Mouse (Mus musculus) layer of hippocampus, adult 2 months (tissue): ENCODE measurements around the gene Rps15. TPM values are rescaled to one million over a fixed set of nuclear protein-coding genes. Genes with fewer than 3 reads are reported as not detected.

Experiments
- DNase-seq, 2 experiments: peaks; one replicate each; pipeline ENCODE4 v3.0.0; 2022; ENCODE audit warnings: low spot score in 2 of 2
- H3K27ac ChIP-seq: fragments of 200-600 bp; 2 replicates; pipeline ENCODE4 v1.8.1; 2022
- H3K4me3 ChIP-seq: fragments of 200-600 bp; 2 replicates; pipeline ENCODE4 v1.8.1; 2022; ENCODE audit warnings: mild to moderate bottlenecking
- CTCF ChIP-seq: fragments of 200-600 bp; conservative IDR thresholded peaks from 2 replicates; pipeline ENCODE4 v1.8.1; 2022; ENCODE audit warnings: antibody characterized with exemption, mild to moderate bottlenecking, moderate library complexity
- total RNA-seq, 2 experiments: library from RNA; stranded (reverse); gene quantifications; 2 replicates each; pipeline ENCODE4 v1.2.3; 2021

Gene Rps15
- total RNA-seq, 2 experiments from 2014 or later, result 926 to 932 TPM

- TF ChIP-seq CTCF, result no peak
- Histone ChIP-seq H3K27ac (peak overlapping the region; percentile 98), H3K4me3 (peak overlapping the region; percentile 80)
- DNase-seq, result no peak
Measured at GRCm38 (mm10) chr10:80299301-80299700, 7.0 kb downstream of the Rps15 start.

- H3K27ac ChIP-seq, result peak overlapping the region; percentile 98
Measured at GRCm38 (mm10) chr10:80299824-80300223, 7.6 kb downstream of the Rps15 start.

GRCm38 (mm10) chr10:80300672-80301181 is 8.5 kb downstream of the Rps15 start:
- DNase-seq, result no peak
- H3K27ac ChIP-seq, result peak overlapping the region; percentile 98
- TF ChIP-seq CTCF, result no peak
- H3K4me3 ChIP-seq, result peak overlapping the region; percentile 80

More at GRCm38 (mm10) chr10:80299824-80300223, 7.6 kb downstream of the Rps15 start:
- DNase-seq, result no peak
- H3K4me3 ChIP-seq, result peak overlapping the region; percentile 80
- TF ChIP-seq CTCF, result no peak

- TF ChIP-seq CTCF, result no peak
- DNase-seq, result no peak
- peak overlapping the region; percentile 98 for H3K27ac ChIP-seq
- peak overlapping the region; percentile 80 for H3K4me3 ChIP-seq
Measured at GRCm38 (mm10) chr10:80301256-80302081, 9.2 kb downstream of the Rps15 start.

GRCm38 (mm10) chr10:80302082-80302355 is 9.8 kb downstream of the Rps15 start:
- Histone ChIP-seq H3K27ac (peak overlapping the region; percentile 98), H3K4me3 (peak overlapping the region; percentile 11)
- DNase-seq, result no peak
- no peak for TF ChIP-seq CTCF

GRCm38 (mm10) chr10:80302471-80302881 is 10.2 kb downstream of the Rps15 start:
- H3K4me3 ChIP-seq, result no peak overlapping the region; the same call in 1 of the 2 replicates

GRCm38 (mm10) chr10:80304458-80304857 is 12.2 kb downstream of the Rps15 start:
- Histone ChIP-seq H3K27ac (no peak overlapping the region), H3K4me3 (no peak overlapping the region)
- DNase-seq, result no peak
- TF ChIP-seq CTCF, result no peak

More at GRCm38 (mm10) chr10:80302471-80302881, 10.2 kb downstream of the Rps15 start:
- DNase-seq, result peak in 1 of 2 experiments; percentile 71
- H3K27ac ChIP-seq, result peak overlapping the region; percentile 98
- peak; percentile 16; the same call in 1 of the 2 replicates for TF ChIP-seq CTCF

GRCm38 (mm10) chr10:80304862-80305261 is 12.6 kb downstream of the Rps15 start:
- Histone ChIP-seq H3K4me3 (no peak overlapping the region), H3K27ac (no peak overlapping the region)
- TF ChIP-seq CTCF, result no peak
- DNase-seq, result no peak

GRCm38 (mm10) chr10:80311560-80311959 is 19.3 kb downstream of the Rps15 start:
- Histone ChIP-seq H3K27ac (no peak overlapping the region), H3K4me3 (no peak overlapping the region)
- TF ChIP-seq CTCF, result no peak
- no peak for DNase-seq

- Histone ChIP-seq H3K27ac (peak overlapping the region; percentile 46; the same call in 1 of the 2 replicates), H3K4me3 (no peak overlapping the region)
- no peak for TF ChIP-seq CTCF
- DNase-seq, result no peak
Measured at GRCm38 (mm10) chr10:80312586-80313504, 20.6 kb downstream of the Rps15 start.

GRCm38 (mm10) chr10:80313627-80314201 is 21.5 kb downstream of the Rps15 start:
- TF ChIP-seq CTCF, result no peak
- DNase-seq, result no peak
- peak overlapping the region; percentile 46; the same call in 1 of the 2 replicates for H3K27ac ChIP-seq
- H3K4me3 ChIP-seq, result no peak overlapping the region

GRCm38 (mm10) chr10:80314494-80315001 is 22.3 kb downstream of the Rps15 start:
- Histone ChIP-seq H3K4me3 (no peak overlapping the region), H3K27ac (no peak overlapping the region; the same call in 1 of the 2 replicates)
- TF ChIP-seq CTCF, result no peak
- no peak for DNase-seq
